Mouse (Mus musculus): ENCODE results near the gene Snhg11.

Gene Snhg11

DNA sequence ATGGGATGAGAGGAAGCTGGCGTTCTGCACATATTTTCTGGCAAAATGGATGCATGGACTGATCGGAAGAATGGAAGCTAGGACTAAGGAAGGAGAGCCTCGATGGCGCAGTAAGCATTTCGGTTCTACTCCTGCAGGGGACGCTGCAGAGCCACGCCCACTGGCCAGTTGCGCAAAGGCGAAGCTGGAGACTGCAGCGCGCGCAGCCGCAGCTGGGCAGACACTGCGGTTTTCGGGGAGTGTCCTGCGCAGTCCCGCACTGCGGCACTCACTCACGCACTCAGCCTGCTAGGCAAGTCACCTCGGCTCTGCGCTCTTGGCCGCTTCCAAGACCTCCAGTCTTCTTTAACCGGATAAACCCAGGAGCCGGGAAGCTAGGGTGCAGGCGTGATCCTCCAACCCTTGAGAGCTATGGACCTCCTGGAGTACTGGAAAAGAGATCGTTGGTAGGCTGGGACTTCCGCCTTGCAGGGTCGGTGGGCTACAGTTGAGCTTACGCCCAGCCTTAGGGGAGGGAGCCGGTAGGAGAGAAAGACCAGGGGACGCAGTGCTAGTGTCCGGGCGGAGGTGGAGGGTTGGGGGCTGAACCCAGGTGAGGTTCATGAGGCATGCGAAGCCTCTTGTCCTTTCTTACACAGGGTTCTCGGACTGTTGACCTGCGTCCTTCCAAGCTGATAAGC lies at the start of gene Snhg11:
TSS of gene Snhg11 (plus strand) at position 196 of the 680 bp plus-strand sequence.
- DNase-seq (ENCODE audit: low spot score in 2 of 2): peak; percentile 83 to 93

DNA sequence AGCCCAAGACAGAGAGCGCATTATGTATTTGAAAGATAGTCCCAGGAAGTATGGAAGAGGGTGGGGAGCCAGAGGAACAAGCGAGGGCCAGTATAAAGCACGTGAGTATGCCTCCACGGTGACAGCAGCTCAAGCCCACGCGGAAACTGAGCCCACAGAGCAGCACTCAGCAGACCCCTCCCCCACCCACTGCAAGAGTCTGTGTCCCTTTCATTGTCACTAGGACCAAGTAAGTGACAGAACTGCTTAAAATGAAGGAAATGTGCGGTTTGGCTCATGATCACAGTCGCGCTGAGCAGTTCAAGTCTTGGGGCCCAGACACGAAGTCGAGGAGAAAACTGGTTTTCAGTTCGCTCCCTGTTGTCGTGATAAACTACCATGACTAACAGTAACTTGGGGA lies 41.1 kb upstream of the Snhg11 start:
- no peak for DNase-seq (ENCODE audit: low spot score in 2 of 2)

DNA sequence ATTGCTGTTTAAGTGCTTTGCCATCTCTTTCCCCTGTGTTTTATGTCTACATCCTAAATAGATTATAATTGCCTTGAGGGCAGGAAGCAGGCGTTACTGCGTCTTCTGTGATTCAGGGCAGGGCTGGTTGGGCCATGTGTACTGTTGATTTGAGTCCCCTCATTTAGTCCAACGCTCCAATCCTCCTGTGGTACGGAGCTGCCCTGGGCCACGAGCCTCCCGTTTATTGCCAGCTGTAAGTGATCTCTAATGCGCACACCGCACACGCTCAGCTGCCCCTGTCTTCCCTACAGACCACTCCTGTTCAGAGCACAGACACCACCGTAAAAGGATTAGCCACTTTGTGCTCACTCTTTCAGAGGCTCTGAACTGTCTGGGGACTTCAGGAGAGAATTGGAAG lies 37.7 kb upstream of the Snhg11 start:
- no peak for DNase-seq (ENCODE audit: low spot score in 2 of 2)

DNA sequence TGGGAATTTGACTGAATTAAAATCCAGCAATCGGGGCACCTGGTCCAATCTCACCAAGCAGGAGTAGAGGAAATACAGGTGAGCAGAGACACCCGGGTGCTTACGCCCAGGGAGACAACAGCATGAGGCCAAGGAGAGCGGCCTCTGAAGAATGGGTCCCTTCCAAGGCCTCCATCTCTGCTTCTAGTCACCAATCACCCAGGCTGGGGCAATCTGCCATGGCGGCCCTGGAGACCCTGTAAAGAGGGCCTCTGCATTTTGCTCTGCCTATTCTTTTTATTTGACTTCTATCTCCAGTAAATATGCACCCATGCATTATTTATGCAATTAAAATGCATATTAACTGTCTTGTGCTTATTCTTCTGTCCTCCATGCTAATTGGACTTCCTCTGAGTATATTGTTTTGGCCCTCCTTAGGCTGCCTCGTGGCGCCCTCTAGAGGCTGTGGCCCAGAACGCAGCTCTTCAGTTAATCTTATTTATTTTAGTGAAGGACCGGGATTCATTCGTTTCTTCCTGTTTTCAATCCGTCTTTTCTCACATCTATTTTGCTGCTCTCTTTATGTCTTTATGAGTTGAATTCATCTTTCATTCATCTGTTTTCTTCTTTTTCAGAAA lies 35.4 kb upstream of the Snhg11 start:
- DNase-seq (ENCODE audit: low spot score in 2 of 2): peak in 1 of 2 experiments; percentile 61

DNA sequence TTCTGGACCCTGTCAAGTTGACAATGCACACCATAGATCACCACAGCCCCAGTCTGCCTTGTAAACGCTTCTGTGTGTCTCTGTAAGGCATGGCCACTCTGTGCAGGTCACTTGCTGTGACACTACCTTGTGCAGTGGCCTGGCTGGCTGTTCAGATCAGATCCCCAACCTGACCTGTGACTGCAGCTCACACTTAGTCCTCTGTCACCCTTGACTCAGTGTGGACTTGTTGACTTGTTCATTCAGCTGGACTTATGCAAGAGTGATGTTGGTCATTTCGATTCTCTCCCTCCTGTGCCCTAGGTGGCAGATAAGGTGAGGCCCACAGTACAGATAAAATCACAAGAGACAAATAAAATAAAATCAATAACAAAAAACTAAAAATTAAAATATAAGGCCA lies 34.1 kb upstream of the Snhg11 start:
- DNase-seq (ENCODE audit: low spot score in 2 of 2): no peak

DNA sequence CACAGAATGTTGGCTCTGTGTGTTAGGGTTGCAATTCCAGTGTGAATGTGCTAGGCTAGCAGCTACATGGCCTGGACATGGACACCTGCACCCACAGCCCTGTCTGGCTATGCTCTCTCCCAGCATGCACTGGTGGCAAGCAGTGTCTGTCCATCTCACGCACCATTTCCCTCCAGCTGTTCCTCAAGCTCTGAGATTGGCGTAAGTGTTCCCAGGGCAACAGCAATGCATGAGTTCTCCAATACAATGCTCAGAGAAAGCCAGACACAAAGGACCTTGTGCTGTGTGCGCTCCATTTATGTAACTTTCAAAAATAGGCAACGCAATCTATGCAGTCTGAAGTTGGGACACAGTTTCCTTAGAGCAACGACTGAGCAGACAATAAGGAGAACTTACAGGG lies 31.9 kb upstream of the Snhg11 start:
- no peak for DNase-seq (ENCODE audit: low spot score in 2 of 2)

DNA sequence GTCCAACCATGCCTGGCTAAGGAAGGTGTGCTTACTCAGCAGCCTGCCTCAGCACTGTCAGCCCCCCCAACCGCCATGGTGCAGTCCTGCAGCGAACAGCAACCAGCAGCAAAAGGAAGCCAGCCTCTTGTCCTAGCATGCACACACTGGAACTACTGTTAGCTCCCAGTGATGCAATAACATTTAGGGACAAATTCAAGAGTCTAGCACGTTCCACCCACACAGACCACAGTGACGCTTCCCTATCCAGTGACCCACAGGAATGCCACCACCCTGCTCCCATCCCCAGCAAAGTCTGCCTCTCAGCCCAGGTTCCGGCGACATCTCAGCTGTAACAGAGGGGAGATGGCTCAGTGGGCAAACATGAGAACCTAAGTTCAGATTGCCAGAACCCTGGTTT lies 29.0 kb upstream of the Snhg11 start:
- DNase-seq (ENCODE audit: low spot score in 2 of 2): no peak

DNA sequence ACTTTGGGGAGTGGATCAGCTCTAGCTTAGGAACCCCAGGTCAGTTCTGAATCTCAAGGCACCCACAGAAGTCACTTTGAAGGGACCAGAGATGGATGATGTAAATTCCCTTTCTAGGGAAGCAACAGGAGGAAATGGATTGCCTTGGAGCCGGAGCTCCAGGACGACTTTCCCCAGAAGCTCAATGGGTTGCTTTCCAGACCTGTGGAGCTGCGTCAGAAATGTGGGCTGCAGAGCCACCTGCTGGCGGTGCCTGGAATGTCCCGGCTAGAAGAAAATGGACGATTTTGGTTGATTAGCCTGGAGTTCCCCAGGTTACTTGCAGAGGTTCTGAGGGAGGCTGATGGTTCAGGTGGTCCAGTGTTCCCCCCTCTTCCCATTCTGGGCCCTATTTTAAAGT lies 27.6 kb upstream of the Snhg11 start:
- peak in 1 of 2 experiments; percentile 65 for DNase-seq (ENCODE audit: low spot score in 2 of 2)

DNA sequence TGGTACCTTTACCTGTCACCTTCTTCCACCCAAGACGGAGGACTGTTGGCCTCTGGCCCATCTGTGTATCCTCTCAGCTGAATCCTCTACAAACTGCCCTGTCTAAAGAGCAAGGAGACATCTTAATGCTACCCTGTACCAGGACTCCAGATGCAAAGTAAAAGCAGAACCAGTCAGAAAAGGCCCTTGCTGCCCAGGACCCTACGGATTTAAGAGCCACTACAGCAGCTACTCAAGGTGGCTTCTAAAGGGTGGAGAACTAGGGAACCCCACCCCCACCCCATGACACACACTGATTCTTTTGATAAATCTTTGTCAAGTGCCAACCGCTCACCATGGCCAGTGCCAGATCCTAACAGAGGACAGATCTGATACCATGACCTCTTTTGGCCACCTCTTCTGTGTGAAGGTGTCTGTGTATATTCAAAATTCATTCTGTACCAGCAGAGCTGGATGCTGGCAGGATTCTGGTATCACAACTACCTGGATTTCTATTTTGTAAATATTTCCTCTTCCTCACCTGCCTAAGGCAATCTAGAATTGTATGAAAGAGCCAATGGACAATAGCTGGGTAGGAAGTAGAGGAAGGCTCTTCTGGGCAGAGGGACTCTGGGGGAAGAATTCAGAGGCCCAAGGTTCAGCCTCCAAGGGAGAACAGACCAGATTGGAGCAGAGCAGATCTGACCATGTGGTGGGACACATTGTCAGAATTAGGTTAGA lies 22.5 kb upstream of the Snhg11 start:
- no peak for DNase-seq (ENCODE audit: low spot score in 2 of 2)

DNA sequence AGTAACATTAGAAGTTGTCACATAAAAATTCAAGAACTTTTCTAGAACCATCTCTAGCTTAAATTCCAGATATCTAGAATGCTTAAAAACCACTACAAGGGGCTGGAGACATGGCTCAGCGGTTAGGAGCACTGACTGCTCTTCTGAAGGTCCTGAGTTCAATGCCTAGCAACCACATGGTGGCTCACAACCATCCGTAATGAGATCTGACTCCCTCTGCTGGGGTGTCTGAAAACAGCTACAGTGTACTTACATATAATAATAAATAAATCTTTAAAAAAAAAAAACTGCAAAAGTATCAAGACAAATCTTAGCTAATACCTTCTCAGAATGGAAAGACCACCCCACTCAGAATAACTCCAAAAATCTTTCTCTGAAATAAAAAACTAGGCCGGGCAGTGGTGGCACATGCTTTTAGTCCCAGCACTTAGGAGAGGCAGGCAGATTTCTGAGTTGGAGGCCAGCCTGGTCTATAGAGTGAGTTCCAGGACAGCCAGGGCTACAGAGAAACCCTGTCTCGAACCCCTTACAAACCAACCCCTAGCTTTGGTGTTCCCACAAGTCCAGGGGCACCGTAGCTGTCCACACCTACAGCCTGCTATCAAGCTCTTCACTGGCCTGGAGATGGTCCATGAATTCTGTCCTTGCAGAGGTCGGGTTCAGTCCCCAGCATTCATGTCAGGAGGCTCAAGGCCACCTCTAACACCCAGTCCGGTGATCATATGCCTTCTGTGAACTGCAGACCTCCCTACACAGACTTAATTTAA lies 20.9 kb upstream of the Snhg11 start:
- DNase-seq (ENCODE audit: low spot score in 2 of 2): no peak

DNA sequence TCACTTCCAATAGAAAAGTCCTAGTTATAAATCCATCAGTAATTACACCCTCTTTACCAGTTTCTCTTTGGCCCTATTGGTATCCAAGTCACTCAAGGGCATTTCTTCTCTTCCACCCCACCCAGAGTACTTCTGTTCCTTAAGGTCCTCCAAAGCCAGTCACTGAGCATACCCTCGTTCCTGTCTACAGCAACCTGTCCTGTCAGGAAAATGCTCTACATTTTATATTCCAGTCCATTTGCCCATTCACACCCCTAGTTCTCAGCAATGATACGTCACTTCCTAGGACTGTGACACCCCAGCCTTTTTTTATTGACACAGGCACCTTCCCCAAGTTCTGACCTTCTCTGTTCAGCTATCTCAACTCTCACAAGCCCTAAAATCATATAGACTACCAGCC lies 20.2 kb upstream of the Snhg11 start:
- DNase-seq (ENCODE audit: low spot score in 2 of 2): no peak

DNA sequence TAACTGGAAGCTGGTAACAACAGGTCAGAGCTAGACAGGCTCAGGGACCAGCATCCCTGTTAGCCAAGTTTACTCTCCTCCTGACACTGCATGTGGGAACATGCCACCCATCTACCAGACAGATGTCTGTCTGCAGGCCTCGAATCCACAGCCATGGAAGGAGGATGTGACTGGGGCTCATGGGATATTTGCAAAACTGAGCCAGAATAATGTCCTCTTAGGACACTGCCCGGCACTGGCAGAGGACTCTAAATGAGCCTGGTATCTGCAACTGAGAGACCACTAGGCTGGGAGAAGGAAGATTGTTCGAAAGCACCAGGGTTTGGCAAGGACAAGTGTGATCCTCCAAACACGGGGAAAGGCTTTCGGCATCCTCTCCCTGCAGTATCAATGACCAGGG lies 19.3 kb upstream of the Snhg11 start:
- no peak for DNase-seq (ENCODE audit: low spot score in 2 of 2)

DNA sequence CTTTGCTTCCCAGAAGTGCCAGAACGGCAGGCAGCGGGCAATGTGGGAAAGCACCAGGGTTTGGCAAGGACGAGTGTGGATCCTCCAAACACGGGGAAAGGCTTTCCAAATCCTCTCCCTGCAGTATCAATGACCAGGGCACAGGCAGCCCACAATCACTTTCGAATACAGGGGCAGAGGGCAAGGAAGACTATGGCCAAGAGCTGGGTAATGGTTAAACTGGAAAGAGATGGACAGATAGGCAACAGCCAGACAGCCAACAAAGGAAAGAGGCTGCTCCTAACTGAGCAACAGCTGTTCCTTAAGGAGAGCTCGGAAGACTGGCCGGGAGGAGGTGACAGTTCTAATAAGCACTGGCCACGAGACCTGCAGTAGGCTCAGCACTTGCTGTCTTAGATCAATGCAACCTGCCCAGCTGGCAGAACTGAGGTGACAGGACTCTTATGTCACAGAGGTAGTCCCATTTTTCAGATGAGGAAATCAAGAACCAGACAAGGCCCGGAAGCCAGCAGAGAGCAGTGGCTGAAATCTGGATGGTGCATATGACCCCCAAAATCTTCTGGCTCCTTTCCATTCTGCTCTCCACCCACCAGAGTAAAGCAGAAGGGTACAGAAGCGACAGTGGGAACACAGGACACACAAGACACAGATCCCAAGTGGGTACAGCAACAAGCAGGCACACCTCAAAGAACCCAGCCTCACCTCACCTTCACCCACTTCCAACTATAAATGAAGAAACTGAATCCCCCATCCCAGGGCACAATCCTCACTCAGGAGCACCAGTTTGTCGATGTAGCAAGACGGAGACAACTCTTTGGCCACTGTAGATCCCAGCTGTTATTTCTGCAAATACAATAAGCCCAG lies 15.4 kb upstream of the Snhg11 start:
- no peak for DNase-seq (ENCODE audit: low spot score in 2 of 2)

DNA sequence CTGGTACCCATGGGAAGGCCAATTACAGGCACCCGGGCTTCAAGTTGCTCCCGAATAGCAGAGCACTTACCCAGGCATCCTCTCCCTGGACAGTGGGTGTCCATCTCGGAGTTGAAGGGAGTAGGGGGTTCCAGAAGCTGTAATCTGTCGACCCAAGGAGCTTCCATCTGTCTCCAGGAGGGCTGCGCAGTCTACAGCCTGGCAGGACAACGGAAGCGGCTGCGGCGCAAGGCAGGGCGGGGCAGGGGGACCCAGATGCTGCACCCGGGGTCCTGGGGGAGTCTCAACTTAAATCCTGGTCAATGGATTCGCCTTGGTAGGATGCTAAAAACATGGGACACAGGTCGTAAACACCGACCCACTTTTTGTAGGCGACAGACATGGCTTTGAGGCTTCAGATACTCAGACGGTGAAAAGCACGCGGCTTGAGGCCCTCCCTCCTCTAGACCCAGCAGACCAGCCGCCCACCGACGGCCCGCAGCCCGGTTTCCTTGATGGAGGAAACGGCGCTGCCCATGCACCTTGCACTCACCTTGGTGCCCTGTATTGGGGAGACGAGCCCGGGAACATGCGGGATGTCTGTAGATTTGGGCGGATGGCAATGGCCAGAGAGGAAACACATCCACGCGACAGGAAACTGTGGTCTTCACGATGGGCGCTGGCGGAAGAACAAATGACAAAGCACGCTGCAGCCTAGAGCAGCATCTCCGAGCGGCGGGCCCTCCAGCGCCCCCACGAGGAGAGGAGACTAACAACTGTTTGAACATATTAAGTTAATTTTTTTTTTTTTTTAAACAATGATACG lies 14.4 kb upstream of the Snhg11 start:
- peak; percentile 49 to 84 for DNase-seq (ENCODE audit: low spot score in 2 of 2)

DNA sequence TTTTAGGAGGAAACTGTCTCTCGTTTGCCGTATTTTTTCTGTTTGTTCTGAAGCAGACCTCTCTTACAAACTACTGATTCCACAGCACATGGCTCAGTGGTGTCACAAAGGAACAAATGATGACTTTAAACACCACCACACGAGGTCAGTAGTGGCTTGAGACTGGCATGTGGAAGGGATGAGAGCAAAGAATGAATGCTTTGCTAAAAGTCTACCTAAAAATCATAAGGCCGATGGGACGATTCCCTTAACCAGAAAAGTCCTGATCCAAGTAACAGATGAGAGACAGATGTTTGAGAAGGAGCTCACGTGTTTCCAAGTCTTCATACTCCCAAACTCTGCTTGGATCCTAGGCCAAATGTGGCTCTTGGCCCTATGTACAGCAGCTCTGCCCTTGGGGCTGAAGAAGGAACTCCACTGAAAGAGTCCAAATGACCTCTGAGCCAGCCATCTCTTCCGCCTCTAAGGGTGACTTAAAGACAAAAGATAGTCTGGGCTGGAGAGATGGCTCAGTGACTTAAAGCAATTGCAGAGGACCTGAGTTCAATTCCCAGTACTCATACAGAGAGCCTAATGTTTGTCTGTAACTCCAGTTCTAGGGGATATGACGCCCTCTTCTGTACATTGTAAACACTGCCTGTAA lies 13.6 kb upstream of the Snhg11 start:
- no peak for DNase-seq (ENCODE audit: low spot score in 2 of 2)

DNA sequence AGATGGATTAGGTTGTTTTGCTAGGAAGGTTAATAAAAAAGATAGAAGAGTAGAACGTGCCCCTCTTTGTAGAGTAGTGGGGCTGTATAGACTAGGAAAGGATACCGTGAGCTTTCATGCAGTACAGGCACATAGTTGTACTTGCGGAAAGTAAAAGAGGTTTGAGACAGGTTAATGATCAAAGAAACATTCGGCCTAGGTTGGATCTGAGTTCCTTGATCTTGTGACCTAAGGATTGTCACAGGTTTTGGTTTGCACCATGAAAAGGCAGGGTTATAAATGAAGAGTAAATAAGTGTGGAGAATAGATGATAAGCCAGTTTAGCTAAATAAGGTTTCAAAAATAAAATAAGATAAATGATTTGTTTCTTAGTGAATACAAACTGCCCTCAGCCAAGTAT lies 11.3 kb upstream of the Snhg11 start:
- DNase-seq (ENCODE audit: low spot score in 2 of 2): no peak

DNA sequence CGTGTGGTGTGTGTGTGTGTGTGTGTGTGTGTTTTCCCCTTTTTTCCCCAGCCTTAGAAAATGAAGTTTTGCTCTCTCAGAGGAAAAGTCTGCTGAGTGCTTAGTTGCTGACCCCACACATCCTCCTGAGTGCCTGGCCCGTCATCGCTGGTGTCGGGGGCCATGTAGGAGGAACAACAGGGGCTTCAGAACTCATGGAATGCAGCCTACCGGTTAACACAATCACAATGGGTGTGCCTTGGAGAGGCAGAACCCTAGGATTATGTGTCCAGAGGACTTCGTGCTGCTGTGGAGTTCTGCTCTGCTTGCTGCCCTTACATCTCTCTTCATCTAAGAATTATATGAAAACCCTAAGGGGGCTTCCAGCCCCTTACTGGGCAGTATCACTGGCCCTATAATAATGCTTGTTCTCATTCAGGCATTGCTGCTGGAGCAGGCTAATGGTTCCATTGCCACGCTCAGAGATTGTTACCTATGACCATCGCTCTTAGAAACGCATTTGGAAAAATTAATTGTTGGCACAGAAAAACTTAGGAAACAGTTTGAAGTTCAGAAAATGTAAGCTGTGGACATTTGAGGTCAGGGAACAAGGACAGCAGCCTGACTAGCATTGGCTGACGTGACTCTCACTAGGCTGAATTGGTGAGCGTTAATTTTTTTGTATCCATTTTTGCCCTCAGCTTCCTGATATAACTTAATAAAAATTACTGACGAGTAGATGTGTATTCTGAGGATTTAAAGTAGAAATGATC lies 10.2 kb upstream of the Snhg11 start:
- DNase-seq (ENCODE audit: low spot score in 2 of 2): no peak

DNA sequence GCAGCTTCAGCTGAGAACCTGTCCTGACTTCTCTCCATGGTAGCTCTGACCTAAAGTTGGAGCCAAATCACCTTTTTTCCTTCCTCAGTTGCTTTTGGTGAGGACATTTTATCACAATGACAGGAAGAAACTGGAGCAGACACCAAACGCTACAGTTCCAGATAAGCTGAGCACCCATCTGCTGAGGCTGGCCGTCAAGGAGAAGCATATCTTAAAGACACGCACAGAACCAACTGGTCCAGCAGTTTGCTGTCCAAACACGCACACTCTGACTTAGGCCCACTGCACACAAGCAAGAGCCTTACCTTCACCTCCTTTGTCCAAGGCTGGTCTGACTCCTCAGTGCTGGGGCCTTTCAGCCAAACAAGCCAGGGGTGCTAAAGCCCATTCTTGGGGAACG lies 7.8 kb upstream of the Snhg11 start:
- DNase-seq (ENCODE audit: low spot score in 2 of 2): no peak

DNA sequence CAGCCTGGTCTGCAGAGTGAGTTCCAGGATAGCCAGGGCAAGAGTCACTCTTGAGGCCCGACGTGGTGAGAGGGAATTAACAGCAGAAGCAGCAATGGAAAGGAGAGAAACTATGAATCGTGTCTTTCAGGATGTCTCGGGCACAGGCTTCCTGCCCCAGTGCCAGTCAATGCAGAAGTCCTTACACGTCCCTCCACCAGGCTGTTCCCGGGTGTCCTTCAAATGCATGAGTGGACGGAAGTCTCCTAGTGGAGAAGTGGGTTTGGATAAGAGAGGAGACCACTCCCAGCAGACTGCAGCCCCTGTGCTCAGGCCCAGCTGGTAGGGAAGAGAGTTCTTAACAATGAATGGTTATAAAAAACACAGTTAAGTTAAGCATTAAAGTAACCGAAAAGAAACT lies 7.1 kb upstream of the Snhg11 start:
- DNase-seq (ENCODE audit: low spot score in 2 of 2): no peak

All from left cerebral cortex, adult 9 months (tissue).